Mouse (Mus musculus) lung, embryonic 15.5 days (tissue): ENCODE measurements around the gene Usp10. TPM values are rescaled to one million over a fixed set of nuclear protein-coding genes. Genes with fewer than 3 reads are reported as not detected.

Experiments
- ATAC-seq: fragments of 200-750 bp; cut with Nextera tagmentation; 2 replicates; pipeline ENCODE4 v1.8.0; 2017; ENCODE audit warnings: moderate number of reproducible peaks, borderline replicate concordance; ENCODE audit not compliant: low FRiP score, low TSS enrichment; ENCODE audit errors: extremely low read depth
- H3K27ac ChIP-seq: fragments of 300-500 bp; sonication (generic); 2 replicates; pipeline ENCODE4 v1.5.1; 2015; ENCODE audit warnings: moderate library complexity, mild to moderate bottlenecking, inconsistent platforms
- H3K27me3 ChIP-seq: fragments of 300-500 bp; sonication (generic); 2 replicates; pipeline ENCODE4 v1.6.1; 2015; ENCODE audit warnings: inconsistent platforms
- H3K36me3 ChIP-seq: fragments of 300-500 bp; sonication (generic); 2 replicates; pipeline ENCODE4 v1.6.1; 2015; ENCODE audit warnings: inconsistent platforms
- H3K4me1 ChIP-seq: fragments of 300-500 bp; sonication (generic); 2 replicates; pipeline ENCODE4 v1.6.1; 2015; ENCODE audit warnings: inconsistent platforms
- H3K4me2 ChIP-seq: fragments of 300-500 bp; sonication (generic); 2 replicates; pipeline ENCODE4 v1.6.1; 2015; ENCODE audit warnings: inconsistent platforms, mild to moderate bottlenecking, moderate library complexity
- H3K4me3 ChIP-seq: fragments of 300-500 bp; sonication (generic); 2 replicates; pipeline ENCODE4 v1.5.1; 2015; ENCODE audit warnings: mild to moderate bottlenecking, inconsistent platforms
- H3K9ac ChIP-seq: fragments of 300-500 bp; sonication (generic); 2 replicates; pipeline ENCODE4 v1.6.1; 2015; ENCODE audit warnings: inconsistent platforms
- H3K9me3 ChIP-seq: fragments of 300-500 bp; sonication (generic); 2 replicates; pipeline ENCODE4 v1.6.1; 2016; ENCODE audit warnings: inconsistent platforms
- WGBS: fragments of 180-500 bp; shearing (Covaris S2); methylation state at CpG from one replicate; pipeline ENCODE4 v1.1.7; 2015; 5-methylcytosine and 5-hydroxymethylcytosine counted together
- polyA plus RNA-seq: library from polyadenylated mRNA; unstranded; fragments of >200 nt; fragmentation: Nextera tagmentation; extraction: Ambion mirVana; gene quantifications from 2 replicates; pipeline ENCODE4 v1.2.1, GENCODE M21; 2015

Usp10 gene
- polyA plus RNA-seq, 1 experiment from 2014 or later = 135 TPM

DNA sequence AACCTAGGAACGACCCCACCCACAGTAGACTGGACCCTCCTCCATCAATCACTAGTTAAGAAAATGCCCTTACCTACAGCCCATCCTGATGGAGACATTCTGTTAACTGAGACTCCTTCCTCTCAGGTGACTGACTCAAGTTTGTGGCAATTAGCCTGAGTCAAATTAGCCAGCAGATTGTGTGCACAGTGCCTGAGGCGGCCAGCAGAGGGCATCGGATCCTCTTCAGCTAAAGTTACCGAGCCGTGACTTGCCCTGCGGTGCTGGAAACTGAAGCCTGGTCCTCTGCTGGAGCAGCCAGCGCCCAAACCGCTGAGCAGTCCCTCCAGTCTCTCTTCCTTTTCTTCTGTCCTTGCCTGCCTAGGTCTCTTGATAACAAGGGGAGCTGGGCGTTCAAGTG, 57.3 kb downstream of the Usp10 start:
- H3K27ac ChIP-seq = no peak overlapping the region
- no peaks in the 10 kb centered on the region for H3K36me3 ChIP-seq
- H3K9ac ChIP-seq = no peak overlapping the region
- H3K9me3 ChIP-seq = no peaks in the 10 kb centered on the region
- ATAC-seq = no peak
- no peaks in the 10 kb centered on the region for H3K4me1 ChIP-seq
- H3K4me3 ChIP-seq = no peak overlapping the region
- 78% methylated on average over 9 of the region's 9 CpGs for WGBS
- no peaks in the 10 kb centered on the region for H3K27me3 ChIP-seq
- no peak overlapping the region for H3K4me2 ChIP-seq

DNA sequence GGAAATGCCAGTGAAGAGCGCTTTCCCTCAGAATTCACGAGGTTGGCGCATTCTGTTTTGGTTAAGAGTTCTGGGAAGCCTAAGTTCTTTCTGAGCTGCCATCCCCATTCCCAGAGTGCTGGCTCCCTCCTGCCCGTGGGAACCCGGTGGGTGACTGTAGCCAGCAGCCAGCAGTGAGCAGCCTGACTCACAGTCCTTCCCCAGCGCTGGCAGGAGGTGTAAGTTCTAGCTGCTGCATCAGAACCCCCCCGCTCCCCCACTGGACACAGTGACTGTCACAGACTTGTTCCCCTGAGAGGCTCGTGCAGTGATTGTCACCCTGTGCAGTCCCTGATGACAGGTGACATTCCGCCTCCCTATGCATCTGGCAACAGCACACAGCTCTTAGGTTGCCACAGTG, 60.0 kb downstream of the Usp10 start:
- Histone ChIP-seq H3K4me2 (no peak overlapping the region), H3K9me3 (no peaks in the 10 kb centered on the region), H3K4me1 (no peaks in the 10 kb centered on the region), H3K9ac (no peak overlapping the region), H3K4me3 (no peak overlapping the region), H3K27me3 (no peaks in the 10 kb centered on the region), H3K27ac (no peak overlapping the region), H3K36me3 (no peaks in the 10 kb centered on the region)
- 72% methylated on average over 9 of the region's 9 CpGs for WGBS
- no peak for ATAC-seq

DNA sequence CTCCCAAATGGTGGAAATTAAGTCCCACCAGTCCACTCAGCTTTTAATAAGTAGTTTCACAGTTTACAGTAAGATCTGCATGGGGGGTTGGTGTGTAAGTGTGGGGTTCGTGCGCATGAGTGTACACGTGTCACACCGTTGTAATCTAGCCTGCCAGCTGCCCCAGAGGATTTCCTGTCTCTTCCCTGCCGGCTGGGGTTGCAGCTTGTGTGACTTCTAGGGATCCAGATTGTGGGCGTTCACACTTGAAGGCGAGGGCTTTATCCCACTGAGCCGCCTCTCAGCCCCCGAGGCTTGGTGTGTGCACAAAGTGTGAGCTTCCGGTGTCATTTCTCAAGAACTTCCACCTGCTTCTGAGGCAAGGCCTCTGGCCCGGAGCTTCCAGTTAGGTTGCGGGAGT, 62.4 kb downstream of the Usp10 start:
- no peaks in the 10 kb centered on the region for H3K36me3 ChIP-seq
- no peak overlapping the region for H3K4me2 ChIP-seq
- 49% methylated on average over 12 of the region's 12 CpGs for WGBS
- H3K4me1 ChIP-seq = no peaks in the 10 kb centered on the region
- H3K9ac ChIP-seq = no peak overlapping the region
- H3K27me3 ChIP-seq = no peaks in the 10 kb centered on the region
- no peak for ATAC-seq
- no peaks in the 10 kb centered on the region for H3K9me3 ChIP-seq
- H3K27ac ChIP-seq = no peak overlapping the region
- H3K4me3 ChIP-seq = no peak overlapping the region

DNA sequence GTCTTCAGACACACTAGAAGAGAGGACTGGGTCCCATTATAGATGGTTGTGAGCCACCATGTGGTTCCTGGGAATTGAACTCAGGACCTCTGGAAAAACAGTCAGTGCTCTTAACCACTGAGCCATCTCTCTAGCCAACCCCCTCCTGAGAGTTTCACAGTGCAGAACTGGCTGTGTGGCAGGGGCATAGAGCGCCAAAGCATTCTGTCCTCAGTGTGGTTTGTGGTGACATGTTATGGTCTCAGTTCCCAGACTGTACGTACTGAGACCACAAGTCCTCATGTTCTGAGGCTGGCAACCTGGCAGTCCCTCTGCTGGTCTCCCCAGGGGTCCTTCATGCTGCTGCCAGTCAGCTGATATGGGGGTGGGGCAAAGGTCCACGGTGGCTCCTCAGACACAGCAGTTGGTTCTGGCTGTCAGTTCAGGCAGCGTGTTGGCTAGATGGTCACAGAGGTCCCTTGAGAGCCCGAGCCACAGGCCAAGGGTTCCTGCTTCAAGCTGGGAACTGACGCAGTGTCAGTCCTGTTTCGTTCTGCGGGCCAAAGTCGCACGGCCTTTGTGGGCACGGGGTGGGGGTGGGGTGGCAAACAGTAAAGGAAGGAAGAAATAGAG, 68.7 kb downstream of the Usp10 start:
- Histone ChIP-seq H3K36me3 (no peaks in the 10 kb centered on the region), H3K9ac (no peak overlapping the region), H3K4me1 (no peaks in the 10 kb centered on the region), H3K9me3 (no peaks in the 10 kb centered on the region), H3K4me2 (no peak overlapping the region), H3K27ac (no peak overlapping the region), H3K4me3 (no peak overlapping the region), H3K27me3 (no peaks in the 10 kb centered on the region)
- ATAC-seq = no peak
- 65% methylated on average over 11 of the region's 11 CpGs for WGBS

DNA sequence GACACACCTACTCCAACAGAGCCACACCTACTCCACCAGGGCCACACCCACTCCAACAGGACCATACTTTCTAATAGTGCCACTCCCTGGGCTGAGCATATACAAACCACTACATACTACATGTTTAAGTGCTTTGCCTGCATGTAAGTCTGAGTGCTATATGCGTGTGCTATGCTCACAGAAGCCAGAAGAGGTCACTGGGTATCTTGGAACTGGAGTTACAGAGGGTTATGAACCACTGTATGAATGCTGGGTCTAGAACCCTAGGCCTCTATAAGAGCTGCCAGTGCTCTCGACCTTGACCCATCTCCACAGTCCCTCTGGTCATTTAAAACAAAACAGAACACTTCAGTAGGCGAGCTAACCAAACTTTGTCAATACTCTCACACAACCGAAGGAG, 71.1 kb downstream of the Usp10 start:
- no peak overlapping the region for H3K4me2 ChIP-seq
- H3K9me3 ChIP-seq = no peaks in the 10 kb centered on the region
- no peaks in the 10 kb centered on the region for H3K36me3 ChIP-seq
- H3K4me1 ChIP-seq = no peaks in the 10 kb centered on the region
- no peak overlapping the region for H3K4me3 ChIP-seq
- no peak overlapping the region for H3K9ac ChIP-seq
- H3K27me3 ChIP-seq = no peaks in the 10 kb centered on the region
- no peak for ATAC-seq
- H3K27ac ChIP-seq = no peak overlapping the region
- WGBS = 52% methylated on average over 4 of the region's 4 CpGs

DNA sequence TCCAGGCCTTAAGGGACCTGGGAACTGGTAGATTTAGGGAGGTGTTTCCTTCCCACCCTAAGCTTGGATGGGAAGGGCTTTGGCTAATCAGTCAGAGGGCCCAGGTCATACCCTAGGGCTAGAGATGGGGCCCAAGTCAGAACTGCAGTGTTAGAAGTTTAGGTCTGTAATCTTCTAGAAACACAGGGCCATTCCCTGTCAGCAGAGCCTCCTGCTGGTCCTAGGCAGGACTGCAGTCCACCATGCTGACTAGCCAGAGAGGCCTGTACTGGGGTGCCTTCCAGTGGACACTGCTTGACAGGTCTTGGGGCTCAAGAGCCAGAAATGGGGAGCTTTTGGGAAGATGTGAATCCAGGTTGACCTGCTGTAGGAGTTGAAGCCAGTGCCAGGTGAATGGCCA, 73.9 kb downstream of the Usp10 start:
- H3K27me3 ChIP-seq = no peaks in the 10 kb centered on the region
- H3K4me1 ChIP-seq = no peaks in the 10 kb centered on the region
- no peaks in the 10 kb centered on the region for H3K36me3 ChIP-seq
- H3K27ac ChIP-seq = no peak overlapping the region
- H3K9me3 ChIP-seq = no peaks in the 10 kb centered on the region
- no peak overlapping the region for H3K4me3 ChIP-seq
- H3K9ac ChIP-seq = no peak overlapping the region
- ATAC-seq = no peak
- H3K4me2 ChIP-seq = no peak overlapping the region

DNA sequence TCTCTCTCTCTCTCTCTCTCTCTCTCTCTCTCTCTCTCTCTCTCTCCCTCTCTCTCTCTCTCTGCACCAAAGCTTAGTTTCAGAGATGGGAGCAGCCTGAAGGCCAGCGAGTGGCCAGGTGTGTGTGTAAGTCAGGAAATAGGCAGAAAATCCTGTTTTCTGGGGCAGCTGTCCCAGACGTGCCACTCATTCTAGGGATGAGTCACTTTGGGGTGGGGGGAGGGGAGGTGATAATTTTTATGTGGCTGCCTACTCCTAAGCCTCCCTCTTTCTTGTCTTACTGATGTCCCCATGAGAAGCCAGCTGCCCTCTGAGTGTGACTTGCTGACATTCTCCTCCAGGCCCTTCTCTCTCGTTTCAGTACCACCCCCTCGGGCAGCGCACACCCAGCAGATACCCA, 76.0 kb downstream of the Usp10 start:
- Histone ChIP-seq H3K27me3 (peaks cover 7% of the 10 kb centered on the region), H3K4me3 (no peak overlapping the region), H3K27ac (no peak overlapping the region), H3K4me1 (no peaks in the 10 kb centered on the region), H3K36me3 (no peaks in the 10 kb centered on the region), H3K9ac (no peak overlapping the region), H3K4me2 (no peak overlapping the region), H3K9me3 (no peaks in the 10 kb centered on the region)
- no peak for ATAC-seq
- WGBS = 56% methylated on average over 5 of the region's 5 CpGs

DNA sequence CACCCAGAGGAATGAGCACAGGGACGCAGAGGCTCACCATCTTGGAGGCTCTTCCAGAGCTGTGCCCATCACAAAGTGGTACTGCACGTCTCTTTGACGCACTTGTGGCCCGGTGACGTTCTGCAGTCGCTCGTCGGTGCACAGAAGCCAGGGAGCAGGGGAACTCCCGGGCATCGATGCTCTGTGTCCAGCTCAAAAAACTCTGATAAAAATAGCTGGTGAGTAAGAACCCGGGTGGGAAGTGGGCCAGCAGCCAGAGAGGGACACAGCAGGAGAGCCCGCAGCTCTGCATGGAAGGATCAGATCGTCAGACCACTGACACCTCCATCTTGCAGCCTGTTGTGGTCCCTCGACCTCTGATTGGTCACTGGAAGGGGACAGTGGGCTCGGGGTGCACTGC, 77.9 kb downstream of the Usp10 start:
- no peaks in the 10 kb centered on the region for H3K36me3 ChIP-seq
- H3K27me3 ChIP-seq = peaks cover 26% of the 10 kb centered on the region
- no peak overlapping the region for H3K27ac ChIP-seq
- H3K4me1 ChIP-seq = peaks cover 10% of the 10 kb centered on the region
- H3K4me2 ChIP-seq = no peak overlapping the region
- no peak for ATAC-seq
- no peak overlapping the region for H3K4me3 ChIP-seq
- WGBS = 61% methylated on average over 15 of the region's 15 CpGs
- no peak overlapping the region for H3K9ac ChIP-seq
- no peaks in the 10 kb centered on the region for H3K9me3 ChIP-seq

DNA sequence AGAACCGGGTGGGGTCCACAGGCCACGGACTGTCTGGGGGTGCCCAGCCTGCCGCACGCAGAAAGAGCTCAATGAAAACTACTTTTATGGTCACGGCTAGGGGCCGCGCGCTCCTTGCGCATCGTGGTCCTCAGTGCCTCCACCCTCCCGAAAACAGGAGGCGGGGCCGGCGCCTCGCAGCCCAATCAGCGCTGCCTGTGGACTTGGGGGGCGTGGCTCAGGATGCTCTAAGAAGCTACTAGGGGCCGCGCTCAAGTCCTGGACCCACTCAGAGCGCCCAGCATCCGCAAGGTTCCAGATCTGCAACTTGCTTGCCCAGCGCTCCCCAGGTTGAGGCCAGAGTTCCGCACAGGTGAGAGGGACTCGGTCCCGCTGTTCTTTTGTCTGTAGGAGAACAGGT, 82.1 kb downstream of the Usp10 start, which contains the start of gene Crispld2:
Gene Crispld2, plus strand, starts transcription at position 190 of the 400 bp plus-strand sequence.
- Histone ChIP-seq H3K4me2 (peak within 1 kb of the TSS; percentile 47), H3K36me3 (no peaks in the 10 kb centered on the region), H3K4me1 (peaks cover 23% of the 10 kb centered on the region), H3K27me3 (peaks cover 43% of the 10 kb centered on the region), H3K27ac (no peak within 1 kb of the TSS), H3K9me3 (no peaks in the 10 kb centered on the region), H3K4me3 (peak within 1 kb of the TSS; percentile 26), H3K9ac (peak within 1 kb of the TSS; percentile 11; the same call in 1 of the 2 replicates)
- under 1% methylated on average over 25 of the region's 25 CpGs for WGBS
- peak; percentile 87 for ATAC-seq

DNA sequence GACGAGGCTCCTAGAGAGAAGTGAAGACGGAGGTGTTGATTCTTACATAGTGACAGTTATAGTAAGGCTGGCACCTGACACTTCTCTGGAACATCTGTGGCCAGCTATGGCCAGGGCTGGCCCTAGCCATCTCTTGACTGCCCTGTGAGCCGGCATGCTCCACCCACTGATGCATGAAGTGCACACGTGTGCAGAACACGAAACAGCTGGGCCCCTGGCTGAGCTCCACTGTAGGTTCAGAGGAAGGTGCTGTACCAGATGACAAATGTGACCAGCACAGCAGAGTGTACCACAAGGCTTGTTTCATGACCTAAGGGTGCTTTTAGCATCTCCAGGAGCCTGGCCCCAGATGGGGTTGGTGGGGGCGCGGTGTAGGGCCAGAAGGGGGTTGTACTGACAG, 84.0 kb downstream of the Usp10 start:
- H3K4me2 ChIP-seq = peak overlapping the region; percentile 47; the same call in 1 of the 2 replicates
- H3K4me1 ChIP-seq = peaks cover 23% of the 10 kb centered on the region
- 44% methylated on average over 7 of the region's 7 CpGs for WGBS
- H3K9me3 ChIP-seq = no peaks in the 10 kb centered on the region
- ATAC-seq = peak; percentile 36; the same call in 1 of the 2 replicates
- no peak overlapping the region for H3K9ac ChIP-seq
- no peak overlapping the region for H3K27ac ChIP-seq
- no peaks in the 10 kb centered on the region for H3K36me3 ChIP-seq
- no peak overlapping the region for H3K4me3 ChIP-seq
- peaks cover 43% of the 10 kb centered on the region for H3K27me3 ChIP-seq

DNA sequence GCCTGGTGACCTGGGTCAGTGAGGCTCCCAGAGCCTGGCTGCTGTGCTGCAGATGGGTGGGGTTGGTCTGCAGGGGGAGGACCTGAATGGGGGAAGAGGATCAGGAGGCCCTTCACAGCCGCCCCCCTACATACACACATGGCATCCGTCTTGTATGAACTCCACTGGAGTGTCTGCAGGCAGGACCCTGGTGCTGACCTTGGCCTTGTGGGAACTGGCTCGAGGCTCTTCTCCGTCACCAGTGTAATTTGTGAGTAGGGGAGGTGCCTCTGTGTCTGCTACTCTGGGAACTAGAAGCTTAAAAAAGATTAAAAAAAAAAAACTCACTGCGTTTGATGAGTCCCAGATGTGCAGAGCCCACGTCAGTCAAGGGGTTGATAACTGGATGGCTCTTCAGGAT, 84.4 kb downstream of the Usp10 start:
- 30% methylated on average over 6 of the region's 6 CpGs for WGBS

DNA sequence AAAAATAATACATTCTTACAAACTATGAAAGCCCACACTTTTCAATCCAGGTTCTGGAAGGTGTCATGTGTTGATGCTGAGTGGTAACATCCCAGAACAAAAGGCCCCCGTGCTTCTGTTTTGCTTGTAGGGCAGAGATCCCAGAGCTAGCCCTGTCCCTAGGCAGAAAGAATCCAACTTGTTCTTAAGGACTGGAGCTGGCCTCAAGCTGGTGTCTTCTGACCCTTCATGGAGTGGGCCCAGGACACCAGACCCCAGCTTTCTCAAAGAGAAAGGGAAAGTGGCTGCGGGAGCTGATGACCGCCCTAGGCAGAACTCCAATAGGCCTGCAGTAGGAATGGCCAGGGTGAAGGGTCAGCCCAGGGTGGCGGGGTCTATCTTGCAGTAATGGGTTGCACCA, 87.1 kb downstream of the Usp10 start:
- Histone ChIP-seq H3K9ac (no peak overlapping the region), H3K4me3 (no peak overlapping the region)
- 79% methylated on average over 4 of the region's 4 CpGs for WGBS

More for the DNA sequence above, 84.4 kb downstream of the Usp10 start:
- Histone ChIP-seq H3K36me3 (no peaks in the 10 kb centered on the region), H3K9ac (no peak overlapping the region), H3K4me3 (no peak overlapping the region), H3K27ac (no peak overlapping the region), H3K9me3 (no peaks in the 10 kb centered on the region), H3K4me2 (no peak overlapping the region), H3K27me3 (peaks cover 43% of the 10 kb centered on the region), H3K4me1 (peaks cover 23% of the 10 kb centered on the region)
- peak; percentile 41; the same call in 1 of the 2 replicates for ATAC-seq

DNA sequence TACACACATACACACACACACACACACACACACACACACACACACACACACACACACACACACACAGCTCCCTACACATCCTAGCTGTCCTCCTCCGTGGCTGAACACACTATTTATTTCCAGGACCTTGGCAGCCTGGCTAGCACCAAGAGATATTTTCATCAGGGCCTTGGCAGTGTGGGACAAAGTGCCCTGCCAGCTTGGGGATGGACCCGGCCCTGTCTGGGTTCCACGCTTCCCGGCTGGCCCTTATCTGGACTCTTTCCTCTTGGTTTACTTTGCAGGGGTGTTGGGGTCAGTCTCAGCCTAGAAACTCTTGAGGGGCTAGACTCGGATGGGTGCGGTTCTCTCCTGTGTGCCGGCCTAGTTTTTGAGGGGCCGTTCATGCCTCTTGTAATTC, 90.3 kb downstream of the Usp10 start:
- peak overlapping the region; percentile 51; the same call in 1 of the 2 replicates for H3K27ac ChIP-seq
- H3K9me3 ChIP-seq = no peaks in the 10 kb centered on the region
- no peaks in the 10 kb centered on the region for H3K36me3 ChIP-seq
- no peak overlapping the region for H3K4me2 ChIP-seq
- peaks cover 33% of the 10 kb centered on the region for H3K4me1 ChIP-seq
- 18% methylated on average over 8 of the region's 8 CpGs for WGBS
- no peak for ATAC-seq
- H3K4me3 ChIP-seq = no peak overlapping the region
- no peak overlapping the region for H3K9ac ChIP-seq
- no peaks in the 10 kb centered on the region for H3K27me3 ChIP-seq

More for the DNA sequence above, 87.1 kb downstream of the Usp10 start:
- Histone ChIP-seq H3K4me2 (no peak overlapping the region), H3K36me3 (no peaks in the 10 kb centered on the region), H3K9me3 (no peaks in the 10 kb centered on the region), H3K27me3 (peaks cover 26% of the 10 kb centered on the region), H3K27ac (no peak overlapping the region), H3K4me1 (peaks cover 33% of the 10 kb centered on the region)
- ATAC-seq = no peak
